Mouse (Mus musculus): ENCODE results near the gene Tanc2.

- no peak for TF ChIP-seq CTCF (IDR thresholded peaks at IDR 0.05; ENCODE audit: insufficient read depth, low read length)
- no peak for TF ChIP-seq POLR2A (IDR thresholded peaks at IDR 0.05; ENCODE audit: borderline replicate concordance, extremely low read depth, low read depth, low read length)
These were observed 30.8 kb upstream of the Tanc2 start for GRCm38 (mm10) chr11:105558803-105559505.

Measured in lung, adult 2 months (tissue).